Mouse (Mus musculus) urinary bladder, postnatal 4 days (tissue): ENCODE measurements around the gene Gdf1.

Source experiments
- DNase-seq, 2 experiments: peaks; one replicate each; pipeline ENCODE4 v3.0.0; 2021 to 2022; ENCODE audit warnings: low spot score in 2 of 2

The Gdf1 gene

GRCm38 (mm10) chr8:70329124-70329834, at the start of gene Gdf1:
Gdf1 (plus strand) TSS chr8:70329817.
- DNase-seq, result no peak

- DNase-seq, result no peak
These were observed 48.6 kb upstream of the Gdf1 start for GRCm38 (mm10) chr8:70281001-70281400.

- peak; percentile 89 to 93 for DNase-seq
These were observed 46.9 kb upstream of the Gdf1 start, which contains the start of gene Homer3 for GRCm38 (mm10) chr8:70282603-70283135. Homer3 (plus strand) TSS chr8:70282827.

- peak in 1 of 2 experiments; percentile 37 for DNase-seq
These were observed 46.2 kb upstream of the Gdf1 start for GRCm38 (mm10) chr8:70283136-70284077.

- no peak for DNase-seq
These were observed 45.2 kb upstream of the Gdf1 start for GRCm38 (mm10) chr8:70284421-70284820.

GRCm38 (mm10) chr8:70285304-70285703, 44.3 kb upstream of the Gdf1 start:
- DNase-seq, result no peak

- no peak for DNase-seq
These were observed 42.9 kb upstream of the Gdf1 start for GRCm38 (mm10) chr8:70286737-70287136.

- DNase-seq, result no peak
These were observed 35.6 kb upstream of the Gdf1 start for GRCm38 (mm10) chr8:70293988-70294405.

- no peak for DNase-seq
These were observed 28.7 kb upstream of the Gdf1 start for GRCm38 (mm10) chr8:70300881-70301280.

- peak; percentile 87 to 92 for DNase-seq
These were observed 27.2 kb upstream of the Gdf1 start, which contains the start of the genes Ddx49 and Cope for GRCm38 (mm10) chr8:70302358-70302890. Ddx49 (minus strand) TSS chr8:70302489. Cope (plus strand) TSS chr8:70302518.

GRCm38 (mm10) chr8:70302901-70303300, 26.7 kb upstream of the Gdf1 start:
- no peak for DNase-seq

- DNase-seq, result no peak
These were observed 20.3 kb upstream of the Gdf1 start for GRCm38 (mm10) chr8:70309311-70309710.

- DNase-seq, result no peak
These were observed 16.2 kb upstream of the Gdf1 start for GRCm38 (mm10) chr8:70313399-70313798.

GRCm38 (mm10) chr8:70315624-70316510, 13.8 kb upstream of the Gdf1 start, which contains the start of gene Cers1:
Cers1 (plus strand) TSS chr8:70315775.
- peak in 1 of 2 experiments; percentile 62 for DNase-seq

- DNase-seq, result peak in 1 of 2 experiments; percentile 70
These were observed 12.8 kb upstream of the Gdf1 start for GRCm38 (mm10) chr8:70316511-70317504.

GRCm38 (mm10) chr8:70317872-70318271, 11.7 kb upstream of the Gdf1 start:
- DNase-seq, result no peak

- no peak for DNase-seq
These were observed 5.9 kb upstream of the Gdf1 start for GRCm38 (mm10) chr8:70323716-70324115.

GRCm38 (mm10) chr8:70327512-70327911, 2.1 kb upstream of the Gdf1 start:
- DNase-seq, result no peak
